Mouse (Mus musculus) myocyte (in vitro differentiated cells): ENCODE data around the gene Map7d1. TPM values are rescaled to one million over a fixed set of nuclear protein-coding genes. Genes with fewer than 3 reads are reported as not detected.

Experiments used
- H3K27me3 ChIP-seq: one replicate; pipeline ENCODE4 v1.6.1; 2011; ENCODE audit not compliant: control insufficient read depth, insufficient read depth, insufficient read length
- H3K36me3 ChIP-seq: one replicate; pipeline ENCODE4 v1.6.1; 2011; ENCODE audit not compliant: control insufficient read depth, insufficient read depth
- H3K4me2 ChIP-seq: one replicate; pipeline ENCODE4 v1.6.1; 2011; ENCODE audit warnings: low read depth, control low read depth
- H3K4me3 ChIP-seq: one replicate; pipeline ENCODE4 v1.5.1; 2011; ENCODE audit warnings: mild to moderate bottlenecking, control low read depth, moderate library complexity
- H3K79me2 ChIP-seq: one replicate; pipeline ENCODE4 v1.6.1; 2011; ENCODE audit not compliant: control insufficient read depth, insufficient read depth
- H3ac ChIP-seq: one replicate; pipeline ENCODE4 v1.6.1; 2011; ENCODE audit not compliant: control insufficient read depth, insufficient read length
- CEBPB ChIP-seq: IDR thresholded peaks from 2 replicates; pipeline ENCODE4 v1.6.1; 2011; ENCODE audit warnings: mild to moderate bottlenecking, moderate library complexity; ENCODE audit not compliant: poor library complexity, insufficient read depth, severe bottlenecking
- E2F4 ChIP-seq: IDR thresholded peaks from one replicate; pipeline ENCODE4 v1.6.1; 2011; ENCODE audit warnings: mild to moderate bottlenecking, control low read depth, moderate library complexity; ENCODE audit not compliant: insufficient read depth
- MAX ChIP-seq: IDR thresholded peaks from one replicate; pipeline ENCODE4 v1.6.1; 2011; ENCODE audit warnings: low read depth, mild to moderate bottlenecking, control low read depth
- MYOD1 ChIP-seq, 3 experiments: IDR thresholded peaks; one replicate each; pipeline ENCODE4 v1.6.1; 2011; ENCODE audit warnings: control low read depth in 2 of 3, low read depth in 2 of 3, mild to moderate bottlenecking in 2 of 3, moderate library complexity in 1 of 3; ENCODE audit not compliant: insufficient read length in 2 of 3, control insufficient read depth in 1 of 3
- MYOG ChIP-seq, 3 experiments: IDR thresholded peaks; one replicate each; pipeline ENCODE4 v1.6.1; 2011; ENCODE audit warnings: control low read depth in 2 of 3, low read depth in 2 of 3, mild to moderate bottlenecking in 2 of 3; ENCODE audit not compliant: insufficient read length in 2 of 3, control insufficient read depth in 1 of 3, insufficient read depth in 1 of 3
- POLR2A ChIP-seq: IDR thresholded peaks from one replicate; pipeline ENCODE4 v1.6.1; 2011; ENCODE audit warnings: low read depth, mild to moderate bottlenecking, control low read depth, moderate library complexity; ENCODE audit not compliant: insufficient read length
- POLR2AphosphoS2 ChIP-seq: IDR thresholded peaks from one replicate; pipeline ENCODE4 v1.6.1; 2011; ENCODE audit warnings: low read depth, control low read depth; ENCODE audit not compliant: insufficient read length
- REST ChIP-seq: IDR thresholded peaks from one replicate; pipeline ENCODE4 v1.6.1; 2011; ENCODE audit warnings: mild to moderate bottlenecking, control low read depth, moderate library complexity; ENCODE audit not compliant: insufficient read depth, insufficient read length
- SRF ChIP-seq: IDR thresholded peaks from one replicate; pipeline ENCODE4 v1.6.1; 2011; ENCODE audit warnings: low read depth; ENCODE audit not compliant: control insufficient read depth, insufficient read length
- TCF12 ChIP-seq: IDR thresholded peaks from one replicate; pipeline ENCODE4 v1.6.1; 2011; ENCODE audit warnings: mild to moderate bottlenecking, control low read depth; ENCODE audit not compliant: poor library complexity, insufficient read depth, severe bottlenecking
- TCF3 ChIP-seq: IDR thresholded peaks from one replicate; pipeline ENCODE4 v1.6.1; 2011; ENCODE audit warnings: low read depth, control low read depth; ENCODE audit not compliant: insufficient read length
- USF1 ChIP-seq: IDR thresholded peaks from one replicate; pipeline ENCODE4 v1.6.1; 2011; ENCODE audit warnings: low read depth, mild to moderate bottlenecking, control low read depth, moderate library complexity
- polyA plus RNA-seq: library from polyadenylated mRNA; unstranded; fragments of >200 nt; fragmentation: generic; extraction: Trizol; gene quantifications from one replicate; pipeline ENCODE4 v1.2.1, GENCODE M21; 2012; ENCODE audit warnings: missing spikeins

The Map7d1 gene
- polyA plus RNA-seq, 1 experiment = 236 TPM

- peaks cover 36% of the 10 kb centered on the region for H3K79me2 ChIP-seq
- peak overlapping the region; percentile 83 for H3K4me2 ChIP-seq
- H3ac ChIP-seq = no peak overlapping the region
- H3K27me3 ChIP-seq = no peaks in the 10 kb centered on the region
- TF ChIP-seq CEBPB = no peak
- H3K36me3 ChIP-seq = no peaks in the 10 kb centered on the region
- H3K4me3 ChIP-seq = peak overlapping the region; percentile 72
Observed at GRCm38 (mm10) chr4:126203336-126203895, 52.7 kb downstream of the Map7d1 start.

GRCm38 (mm10) chr4:126202303-126203181, 53.6 kb downstream of the Map7d1 start, which contains the start of gene Thrap3:
Gene Thrap3, minus strand, starts transcription at chr4:126202760.
- TF ChIP-seq E2F4 (no peak), MAX (no peak), TCF3 (no peak), REST (no peak), SRF (peak; percentile 55), TCF12 (no peak), MYOG (IDR thresholded peaks at IDR 0.05; ENCODE audit: control insufficient read depth in 1 of 3, insufficient read depth in 1 of 3, insufficient read length in 2 of 3, low read depth in 2 of 3) (peak in 1 of 3 experiments; percentile 25), MYOD1 (IDR thresholded peaks at IDR 0.05; ENCODE audit: control insufficient read depth in 1 of 3, insufficient read length in 2 of 3, low read depth in 2 of 3) (peak in 1 of 3 experiments; percentile 8), POLR2A (peak; percentile 80), USF1 (peak; percentile 95), POLR2AphosphoS2 (peak; percentile 85)

GRCm38 (mm10) chr4:126201514-126202302, 54.4 kb downstream of the Map7d1 start:
- H3ac ChIP-seq = peak overlapping the region; percentile 17
- no peaks in the 10 kb centered on the region for H3K36me3 ChIP-seq
- peak overlapping the region; percentile 72 for H3K4me3 ChIP-seq
- no peaks in the 10 kb centered on the region for H3K27me3 ChIP-seq
- peaks cover 53% of the 10 kb centered on the region for H3K79me2 ChIP-seq
- H3K4me2 ChIP-seq = peak overlapping the region; percentile 92
- no peak for TF ChIP-seq SRF
- TF ChIP-seq MYOG (IDR thresholded peaks at IDR 0.05; ENCODE audit: control insufficient read depth in 1 of 3, insufficient read depth in 1 of 3, insufficient read length in 2 of 3, low read depth in 2 of 3) = no peak
- TF ChIP-seq CEBPB = no peak
- TF ChIP-seq TCF3 = no peak
- TF ChIP-seq POLR2A = no peak
- no peak for TF ChIP-seq REST
- no peak for TF ChIP-seq E2F4
- no peak for TF ChIP-seq MYOD1 (IDR thresholded peaks at IDR 0.05; ENCODE audit: control insufficient read depth in 1 of 3, insufficient read length in 2 of 3, low read depth in 2 of 3)
- no peak for TF ChIP-seq USF1
- no peak for TF ChIP-seq MAX
- TF ChIP-seq POLR2AphosphoS2 = no peak
- no peak for TF ChIP-seq TCF12

More at GRCm38 (mm10) chr4:126202303-126203181, 53.6 kb downstream of the Map7d1 start, which contains the start of gene Thrap3:
- H3K4me3 ChIP-seq = peak within 1 kb of the TSS; percentile 72
- H3K36me3 ChIP-seq = no peaks in the 10 kb centered on the region
- H3K4me2 ChIP-seq = peak within 1 kb of the TSS; percentile 92
- H3ac ChIP-seq = peak within 1 kb of the TSS; percentile 17
- H3K27me3 ChIP-seq = no peaks in the 10 kb centered on the region
- peaks cover 45% of the 10 kb centered on the region for H3K79me2 ChIP-seq

GRCm38 (mm10) chr4:126200656-126201055, 55.5 kb downstream of the Map7d1 start:
- Histone ChIP-seq H3K4me3 (peak overlapping the region; percentile 72), H3ac (no peak overlapping the region), H3K79me2 (peaks cover 64% of the 10 kb centered on the region), H3K27me3 (no peaks in the 10 kb centered on the region), H3K36me3 (no peaks in the 10 kb centered on the region), H3K4me2 (peak overlapping the region; percentile 92)
- TF ChIP-seq POLR2A (no peak), MAX (no peak), MYOD1 (IDR thresholded peaks at IDR 0.05; ENCODE audit: control insufficient read depth in 1 of 3, insufficient read length in 2 of 3, low read depth in 2 of 3) (no peak), CEBPB (no peak), MYOG (IDR thresholded peaks at IDR 0.05; ENCODE audit: control insufficient read depth in 1 of 3, insufficient read depth in 1 of 3, insufficient read length in 2 of 3, low read depth in 2 of 3) (no peak), REST (no peak), SRF (no peak), POLR2AphosphoS2 (no peak)
